Mouse (Mus musculus) cerebellum, adult 2 months (tissue): ENCODE measurements around the gene Ccdc149.

Source experiments
- CTCF ChIP-seq: fragments of 200-500 bp; IDR thresholded peaks from 2 replicates; pipeline ENCODE4 v1.5.1; 2011; ENCODE audit warnings: low read depth, mild to moderate bottlenecking, control low read depth, low read length, moderate library complexity, borderline replicate concordance; ENCODE audit not compliant: insufficient read depth
- POLR2A ChIP-seq: fragments of 200-500 bp; IDR thresholded peaks from 2 replicates; pipeline ENCODE4 v1.6.1; 2011; ENCODE audit warnings: low read length, control low read depth, borderline replicate concordance; ENCODE audit not compliant: insufficient read depth

- TF ChIP-seq CTCF, result no peak
- no peak for TF ChIP-seq POLR2A
Observed at GRCm38 (mm10) chr5:52438946-52439345, 32.4 kb downstream of the Ccdc149 start.
